Mouse (Mus musculus): ENCODE data around the gene Odf3l2. TPM values are rescaled to one million over a fixed set of nuclear protein-coding genes. Genes with fewer than 3 reads are reported as not detected.

The Odf3l2 gene
- polyA plus RNA-seq, 1 experiment from 2014 or later = not detected

GRCm38 (mm10) chr10:79670071-79670888, 24.7 kb upstream of the Odf3l2 start:
- peak overlapping the region; percentile 89 for H3K4me2 ChIP-seq (ENCODE audit: low read length)
- H3K27me3 ChIP-seq (ENCODE audit: control insufficient read depth, insufficient read depth, low read length) = no peaks in the 10 kb centered on the region
- H3K9me3 ChIP-seq (ENCODE audit: control insufficient read depth, low read length) = no peaks in the 10 kb centered on the region
- peak overlapping the region; percentile 84 to 86 for H3K4me3 ChIP-seq (ENCODE audit: control insufficient read depth in 1 of 2, insufficient read depth in 1 of 2, low read depth in 1 of 2, low read length in 2 of 2)
- H3K27ac ChIP-seq (replicated peaks in 1 of 2; ENCODE audit: control insufficient read depth in 1 of 2, insufficient read depth in 1 of 2, low read depth in 2 of 2, low read length in 2 of 2) = peak overlapping the region in 1 of 2 experiments; percentile 90; a peak in 1 of 4 replicates
- peaks cover 5 to 9% of the 10 kb centered on the region in 2 experiments for H3K4me1 ChIP-seq (ENCODE audit: control insufficient read depth in 2 of 2, insufficient read depth in 2 of 2, low read length in 2 of 2)
- ATAC-seq (ENCODE audit: insufficient number of reproducible peaks, insufficient read depth, low FRiP score, low read depth) = peak; percentile 33; the same call in 1 of the 2 replicates
- WGBS = 39% methylated on average over 15 of the region's 15 CpGs
- H3K36me3 ChIP-seq (ENCODE audit: control insufficient read depth, insufficient read depth, low read length) = no peaks in the 10 kb centered on the region
- H3K9ac ChIP-seq (ENCODE audit: low read length) = peak overlapping the region; percentile 82

GRCm38 (mm10) chr10:79669576-79670057, 24.1 kb upstream of the Odf3l2 start:
- no peaks in the 10 kb centered on the region for H3K9me3 ChIP-seq (ENCODE audit: control insufficient read depth, low read length)
- H3K27me3 ChIP-seq (ENCODE audit: control insufficient read depth, insufficient read depth, low read length) = no peaks in the 10 kb centered on the region
- peak overlapping the region; percentile 84 to 86 for H3K4me3 ChIP-seq (ENCODE audit: control insufficient read depth in 1 of 2, insufficient read depth in 1 of 2, low read depth in 1 of 2, low read length in 2 of 2)
- H3K4me2 ChIP-seq (ENCODE audit: low read length) = peak overlapping the region; percentile 89
- WGBS = under 1% methylated on average over 47 of the region's 47 CpGs
- peaks cover 5 to 9% of the 10 kb centered on the region in 2 experiments for H3K4me1 ChIP-seq (ENCODE audit: control insufficient read depth in 2 of 2, insufficient read depth in 2 of 2, low read length in 2 of 2)
- H3K27ac ChIP-seq (replicated peaks in 1 of 2; ENCODE audit: control insufficient read depth in 1 of 2, insufficient read depth in 1 of 2, low read depth in 2 of 2, low read length in 2 of 2) = peak overlapping the region; percentile 84 to 90
- H3K9ac ChIP-seq (ENCODE audit: low read length) = peak overlapping the region; percentile 82
- no peaks in the 10 kb centered on the region for H3K36me3 ChIP-seq (ENCODE audit: control insufficient read depth, insufficient read depth, low read length)
- peak; percentile 58 for ATAC-seq (ENCODE audit: insufficient number of reproducible peaks, insufficient read depth, low FRiP score, low read depth)

- Histone ChIP-seq H3K4me2 (ENCODE audit: low read length) (peak within 1 kb of the TSS; percentile 89), H3K27ac (replicated peaks in 1 of 2; ENCODE audit: control insufficient read depth in 1 of 2, insufficient read depth in 1 of 2, low read depth in 2 of 2, low read length in 2 of 2) (peak within 1 kb of the TSS; percentile 84 to 90), H3K9ac (ENCODE audit: low read length) (peak within 1 kb of the TSS; percentile 82), H3K9me3 (ENCODE audit: control insufficient read depth, low read length) (no peaks in the 10 kb centered on the region), H3K4me3 (ENCODE audit: control insufficient read depth in 1 of 2, insufficient read depth in 1 of 2, low read depth in 1 of 2, low read length in 2 of 2) (peak within 1 kb of the TSS; percentile 84 to 86), H3K4me1 (ENCODE audit: control insufficient read depth in 2 of 2, insufficient read depth in 2 of 2, low read length in 2 of 2) (peaks cover 5 to 9% of the 10 kb centered on the region in 2 experiments), H3K36me3 (ENCODE audit: control insufficient read depth, insufficient read depth, low read length) (no peaks in the 10 kb centered on the region), H3K27me3 (ENCODE audit: control insufficient read depth, insufficient read depth, low read length) (no peaks in the 10 kb centered on the region)
- ATAC-seq (ENCODE audit: insufficient number of reproducible peaks, insufficient read depth, low FRiP score, low read depth) = peak; percentile 57
- under 1% methylated on average over 45 of the region's 45 CpGs for WGBS
These were observed 23.4 kb upstream of the Odf3l2 start, which contains the start of gene Tpgs1 for GRCm38 (mm10) chr10:79668771-79669575. Tpgs1 (plus strand) TSS chr10:79669369.

GRCm38 (mm10) chr10:79668076-79668475, 22.5 kb upstream of the Odf3l2 start:
- Histone ChIP-seq H3K4me2 (ENCODE audit: low read length) (no peak overlapping the region), H3K27ac (replicated peaks in 1 of 2; ENCODE audit: control insufficient read depth in 1 of 2, insufficient read depth in 1 of 2, low read depth in 2 of 2, low read length in 2 of 2) (no peak overlapping the region), H3K27me3 (ENCODE audit: control insufficient read depth, insufficient read depth, low read length) (no peaks in the 10 kb centered on the region), H3K9ac (ENCODE audit: low read length) (no peak overlapping the region), H3K36me3 (ENCODE audit: control insufficient read depth, insufficient read depth, low read length) (no peaks in the 10 kb centered on the region), H3K4me3 (ENCODE audit: control insufficient read depth in 1 of 2, insufficient read depth in 1 of 2, low read depth in 1 of 2, low read length in 2 of 2) (no peak overlapping the region), H3K4me1 (ENCODE audit: control insufficient read depth in 2 of 2, insufficient read depth in 2 of 2, low read length in 2 of 2) (peaks cover 5 to 9% of the 10 kb centered on the region in 2 experiments), H3K9me3 (ENCODE audit: control insufficient read depth, low read length) (no peaks in the 10 kb centered on the region)
- ATAC-seq (ENCODE audit: insufficient number of reproducible peaks, insufficient read depth, low FRiP score, low read depth) = no peak
- WGBS = 82% methylated on average over 5 of the region's 5 CpGs

GRCm38 (mm10) chr10:79666493-79666892, 21.0 kb upstream of the Odf3l2 start:
- no peak overlapping the region for H3K27ac ChIP-seq (replicated peaks in 1 of 2; ENCODE audit: control insufficient read depth in 1 of 2, insufficient read depth in 1 of 2, low read depth in 2 of 2, low read length in 2 of 2)
- H3K27me3 ChIP-seq (ENCODE audit: control insufficient read depth, insufficient read depth, low read length) = no peaks in the 10 kb centered on the region
- no peak overlapping the region for H3K9ac ChIP-seq (ENCODE audit: low read length)
- H3K4me2 ChIP-seq (ENCODE audit: low read length) = no peak overlapping the region
- H3K36me3 ChIP-seq (ENCODE audit: control insufficient read depth, insufficient read depth, low read length) = no peaks in the 10 kb centered on the region
- peaks cover 8 to 9% of the 10 kb centered on the region in 2 experiments for H3K4me1 ChIP-seq (ENCODE audit: control insufficient read depth in 2 of 2, insufficient read depth in 2 of 2, low read length in 2 of 2)
- H3K4me3 ChIP-seq (ENCODE audit: control insufficient read depth in 1 of 2, insufficient read depth in 1 of 2, low read depth in 1 of 2, low read length in 2 of 2) = no peak overlapping the region
- no peak for ATAC-seq (ENCODE audit: insufficient number of reproducible peaks, insufficient read depth, low FRiP score, low read depth)
- no peaks in the 10 kb centered on the region for H3K9me3 ChIP-seq (ENCODE audit: control insufficient read depth, low read length)
- 57% methylated on average over 9 of the region's 9 CpGs for WGBS

- Histone ChIP-seq H3K27ac (replicated peaks in 1 of 2; ENCODE audit: control insufficient read depth in 1 of 2, insufficient read depth in 1 of 2, low read depth in 2 of 2, low read length in 2 of 2) (no peak overlapping the region), H3K4me2 (ENCODE audit: low read length) (no peak overlapping the region), H3K36me3 (ENCODE audit: control insufficient read depth, insufficient read depth, low read length) (no peaks in the 10 kb centered on the region), H3K27me3 (ENCODE audit: control insufficient read depth, insufficient read depth, low read length) (no peaks in the 10 kb centered on the region), H3K4me1 (ENCODE audit: control insufficient read depth in 2 of 2, insufficient read depth in 2 of 2, low read length in 2 of 2) (peaks cover 2 to 3% of the 10 kb centered on the region in 2 experiments; a peak in 3 of 4 replicates), H3K4me3 (ENCODE audit: control insufficient read depth in 1 of 2, insufficient read depth in 1 of 2, low read depth in 1 of 2, low read length in 2 of 2) (no peak overlapping the region), H3K9ac (ENCODE audit: low read length) (no peak overlapping the region), H3K9me3 (ENCODE audit: control insufficient read depth, low read length) (no peaks in the 10 kb centered on the region)
- ATAC-seq (ENCODE audit: insufficient number of reproducible peaks, insufficient read depth, low FRiP score, low read depth) = no peak
- WGBS = 71% methylated on average over 8 of the region's 8 CpGs
These were observed 19.5 kb upstream of the Odf3l2 start for GRCm38 (mm10) chr10:79665051-79665450.

GRCm38 (mm10) chr10:79664131-79664665, 18.7 kb upstream of the Odf3l2 start, which contains the start of gene Madcam1:
Madcam1 (plus strand) TSS chr10:79664559.
- H3K27me3 ChIP-seq (ENCODE audit: control insufficient read depth, insufficient read depth, low read length) = no peaks in the 10 kb centered on the region
- no peak within 1 kb of the TSS for H3K9ac ChIP-seq (ENCODE audit: low read length)
- peaks cover 0 to 3% of the 10 kb centered on the region in 2 experiments; a peak in 1 of 4 replicates for H3K4me1 ChIP-seq (ENCODE audit: control insufficient read depth in 2 of 2, insufficient read depth in 2 of 2, low read length in 2 of 2)
- no peaks in the 10 kb centered on the region for H3K9me3 ChIP-seq (ENCODE audit: control insufficient read depth, low read length)
- ATAC-seq (ENCODE audit: insufficient number of reproducible peaks, insufficient read depth, low FRiP score, low read depth) = no peak
- WGBS = 12% methylated on average over 13 of the region's 13 CpGs
- H3K4me3 ChIP-seq (ENCODE audit: control insufficient read depth in 1 of 2, insufficient read depth in 1 of 2, low read depth in 1 of 2, low read length in 2 of 2) = no peak within 1 kb of the TSS
- H3K27ac ChIP-seq (replicated peaks in 1 of 2; ENCODE audit: control insufficient read depth in 1 of 2, insufficient read depth in 1 of 2, low read depth in 2 of 2, low read length in 2 of 2) = no peak within 1 kb of the TSS
- no peaks in the 10 kb centered on the region for H3K36me3 ChIP-seq (ENCODE audit: control insufficient read depth, insufficient read depth, low read length)
- no peak within 1 kb of the TSS for H3K4me2 ChIP-seq (ENCODE audit: low read length)

All from heart, embryonic 14.5 days (tissue).